Mouse (Mus musculus) brain, embryonic 14.5 days (tissue): ENCODE results near the gene Pgpep1l.

Experiments
- CTCF ChIP-seq: fragments of 200-500 bp; IDR thresholded peaks from 2 replicates; pipeline ENCODE4 v1.5.1; 2012; ENCODE audit warnings: inconsistent platforms, mild to moderate bottlenecking, moderate library complexity, borderline replicate concordance; ENCODE audit not compliant: insufficient read depth, insufficient read length; ENCODE audit errors: extremely low read depth
- POLR2A ChIP-seq: fragments of 200-500 bp; IDR thresholded peaks from 2 replicates; pipeline ENCODE4 v1.6.1; 2012; ENCODE audit warnings: mild to moderate bottlenecking, inconsistent platforms, borderline replicate concordance; ENCODE audit not compliant: poor library complexity, insufficient read depth, insufficient read length, severe bottlenecking; ENCODE audit errors: extremely low read depth

GRCm38 (mm10) chr7:68210417-68210816 is 53.6 kb downstream of the Pgpep1l start:
- no peak for TF ChIP-seq CTCF
- no peak for TF ChIP-seq POLR2A
